Mouse (Mus musculus): Measurements from ENCODE around the gene Gm8246. TPM values are rescaled to one million over a fixed set of nuclear protein-coding genes. Genes with fewer than 3 reads are reported as not detected.
"Not testable (repeated sequence)": the region's sequence is repeated elsewhere in the genome, so short reads cannot be mapped to it uniquely, and the experiment has no call there.

Gene Gm8246
- not detected for total RNA-seq (2021)

DNA sequence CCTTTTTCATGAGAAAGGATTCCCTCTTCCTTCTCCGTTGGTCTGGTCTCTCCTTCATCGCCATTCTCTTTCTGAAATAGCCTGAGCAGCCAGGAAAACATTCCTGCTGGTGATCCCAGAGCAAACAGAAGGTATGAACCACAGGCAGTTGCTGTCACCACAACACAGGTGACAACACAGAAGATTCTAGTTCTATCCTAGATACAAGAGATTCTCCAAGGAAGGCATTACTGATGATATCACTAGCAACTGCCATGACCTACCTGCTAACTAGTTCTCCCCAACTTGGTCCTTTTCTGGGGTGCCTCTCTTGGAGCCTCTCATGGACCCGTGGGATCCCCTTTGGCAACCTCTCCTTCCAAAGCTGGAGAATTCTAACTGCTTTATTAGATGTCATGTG, at the start of gene Gm8246:
Gm8246 (minus strand) TSS at position 101 of the 400 bp plus-strand sequence.
- DNase-seq (ENCODE audit: low spot score); intact Hi-C loops (cut with DNase I): not testable (repeated sequence)

DNA sequence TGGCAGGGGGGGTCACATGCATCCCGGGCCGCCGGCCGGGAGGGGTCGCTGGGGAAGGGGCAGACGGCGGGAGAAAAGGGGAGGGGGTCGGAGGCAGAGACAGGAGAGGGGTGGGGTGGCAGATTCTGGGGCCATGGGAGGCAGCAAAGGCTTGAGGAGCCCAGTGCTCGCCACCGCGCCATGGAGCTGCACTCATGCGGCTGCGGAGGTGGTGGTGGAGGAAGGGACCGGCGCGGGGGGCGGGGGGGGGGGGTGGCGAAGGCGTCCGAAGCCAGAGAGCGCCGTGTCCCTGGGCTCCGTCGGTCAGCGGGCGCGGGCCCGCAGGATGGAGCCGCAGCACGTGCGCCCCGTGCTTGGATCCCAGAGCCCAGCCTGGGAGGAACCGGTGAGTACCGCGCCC, 23.7 kb upstream of the Gm8246 start, which contains the start of gene Gm3488:
Gm3488 (plus strand) TSS at position 301 of the 400 bp plus-strand sequence.
- intact Hi-C loops (cut with DNase I); DNase-seq (ENCODE audit: low spot score): not testable (repeated sequence)

DNA sequence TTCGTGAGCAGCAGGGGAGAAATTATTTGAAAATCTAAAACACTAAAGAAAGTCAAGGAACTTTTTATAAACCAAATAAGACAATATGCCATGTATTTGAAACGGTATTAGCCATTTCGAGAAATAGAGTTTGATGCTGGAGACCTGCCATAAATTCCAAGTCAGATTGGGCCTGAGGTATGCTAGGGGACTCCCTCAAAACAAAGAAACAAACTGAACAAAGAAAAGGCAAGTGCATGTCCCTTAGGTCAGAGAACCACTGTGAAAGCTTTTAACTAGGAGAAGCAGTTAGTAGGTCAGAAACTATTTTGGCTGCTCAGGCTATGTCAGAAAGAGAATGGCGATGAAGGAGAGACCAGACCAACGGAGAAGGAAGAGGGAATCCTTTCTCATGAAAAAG, 6.3 kb upstream of the Gm8246 start, which contains the start of gene Gm3187:
Gm3187 (plus strand) TSS at position 301 of the 400 bp plus-strand sequence.
- DNase-seq (ENCODE audit: low spot score); intact Hi-C loops (cut with DNase I): not testable (repeated sequence)

DNA sequence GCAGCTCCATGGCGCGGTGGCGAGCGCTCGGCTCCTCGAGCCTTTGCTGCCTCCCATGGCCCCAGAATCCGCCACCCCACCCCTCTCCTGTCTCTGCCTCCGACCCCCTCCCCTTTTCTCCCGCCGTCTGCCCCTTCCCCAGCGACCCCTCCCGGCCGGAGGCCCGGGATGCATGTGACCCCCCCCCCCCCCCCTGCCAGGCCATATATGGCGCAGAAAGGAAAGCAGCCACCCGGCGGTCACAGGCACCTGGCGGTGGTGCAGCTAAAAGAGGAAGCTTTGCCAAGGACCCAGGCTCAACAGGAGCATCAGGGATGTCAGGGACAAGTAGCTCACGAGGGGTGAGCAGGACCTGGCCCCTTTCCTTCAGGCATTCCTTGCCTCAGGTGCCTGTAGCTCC, 17.2 kb downstream of the Gm8246 start:
- DNase-seq (ENCODE audit: low spot score); intact Hi-C loops (cut with DNase I): not testable (repeated sequence)

DNA sequence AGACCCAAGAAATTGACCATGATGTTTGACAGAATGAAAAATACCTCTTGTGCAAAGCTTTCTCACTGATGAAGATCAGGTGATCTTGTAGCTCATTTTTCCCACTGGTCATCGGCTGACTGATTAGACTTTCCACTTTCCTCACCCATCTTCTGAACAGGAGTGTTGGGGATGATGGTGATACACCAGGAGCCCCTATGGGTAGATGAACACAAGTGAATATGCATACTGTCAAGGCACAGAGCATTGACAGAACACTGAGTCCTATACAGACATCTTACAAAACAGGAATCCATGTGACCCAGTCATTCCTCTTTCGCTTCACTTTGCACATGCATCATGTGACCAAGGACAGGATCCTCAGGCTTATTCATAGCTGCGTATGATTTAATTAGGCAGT, 22.3 kb downstream of the Gm8246 start, which contains the start of gene Gm3194:
Gm3194 (minus strand) TSS at position 101 of the 400 bp plus-strand sequence.
- intact Hi-C loops (cut with DNase I); DNase-seq (ENCODE audit: low spot score): not testable (repeated sequence)

Other genes starting within 250 kb of the Gm8246 start
- gene Gm3526, start 217.2 kb downstream of the Gm8246 start, total RNA-seq (2021) = not detected
- not detected for gene Gm3542, start 142.9 kb downstream of the Gm8246 start, total RNA-seq (2021)
- gene Gm3500, start 88.8 kb downstream of the Gm8246 start, total RNA-seq (2021) = not detected
- gene Gm3194, start 22.4 kb downstream of the Gm8246 start, total RNA-seq (2021) = under 1 TPM; 0.31 to 0.65 TPM
- not detected for gene Gm3187, start 6.4 kb upstream of the Gm8246 start, total RNA-seq (2021)
- under 1 TPM; 0.31 to 0.39 TPM for gene Gm3488, start 23.8 kb upstream of the Gm8246 start, total RNA-seq (2021)
- not detected for gene Gm3532, start 60.7 kb upstream of the Gm8246 start, total RNA-seq (2021)
- gene Gm8265, start 155.2 kb upstream of the Gm8246 start, total RNA-seq (2021) = not detected
- not detected for gene Gm9603, start 209.6 kb upstream of the Gm8246 start, total RNA-seq (2021)

Measured in heart, postnatal 25 days (tissue).